Mouse (Mus musculus): ENCODE results near the gene Dydc2.

GRCm38 (mm10) chr14:41029303-41029702, 39.7 kb downstream of the Dydc2 start:
- TF ChIP-seq CTCF (IDR thresholded peaks at IDR 0.05; ENCODE audit: low read depth, low read length) (no peak), POLR2A (IDR thresholded peaks at IDR 0.05; ENCODE audit: extremely low read depth, insufficient read depth, low read length) (no peak)
